Mouse (Mus musculus): Measurements from ENCODE around the gene Adgra3. TPM values are rescaled to one million over a fixed set of nuclear protein-coding genes. Genes with fewer than 3 reads are reported as not detected.

The Adgra3 gene
- total RNA-seq, 2 experiments from 2014 or later, result 47.1 to 54.2 TPM

DNA sequence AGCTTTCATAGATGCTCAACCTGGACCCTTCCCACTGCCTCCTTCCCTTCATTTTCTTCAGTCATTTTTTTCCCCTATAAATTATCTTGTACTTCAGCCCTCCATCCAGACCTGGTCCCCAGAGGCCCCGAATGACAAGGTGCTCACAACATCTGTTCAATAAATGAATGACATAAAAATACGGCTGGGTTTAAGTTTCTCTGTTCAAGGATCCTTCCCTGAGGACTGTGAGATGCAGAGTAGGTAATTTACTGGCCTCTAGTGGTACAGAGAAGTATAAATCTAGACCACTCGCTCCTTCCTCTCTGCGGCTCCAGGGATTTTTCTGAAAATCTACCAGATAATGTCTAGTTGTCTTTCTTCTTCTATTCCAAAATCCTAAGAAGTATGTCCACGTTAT, 26.5 kb downstream of the Adgra3 start:
- DNase-seq (ENCODE audit: low spot score in 2 of 2), result no peak

DNA sequence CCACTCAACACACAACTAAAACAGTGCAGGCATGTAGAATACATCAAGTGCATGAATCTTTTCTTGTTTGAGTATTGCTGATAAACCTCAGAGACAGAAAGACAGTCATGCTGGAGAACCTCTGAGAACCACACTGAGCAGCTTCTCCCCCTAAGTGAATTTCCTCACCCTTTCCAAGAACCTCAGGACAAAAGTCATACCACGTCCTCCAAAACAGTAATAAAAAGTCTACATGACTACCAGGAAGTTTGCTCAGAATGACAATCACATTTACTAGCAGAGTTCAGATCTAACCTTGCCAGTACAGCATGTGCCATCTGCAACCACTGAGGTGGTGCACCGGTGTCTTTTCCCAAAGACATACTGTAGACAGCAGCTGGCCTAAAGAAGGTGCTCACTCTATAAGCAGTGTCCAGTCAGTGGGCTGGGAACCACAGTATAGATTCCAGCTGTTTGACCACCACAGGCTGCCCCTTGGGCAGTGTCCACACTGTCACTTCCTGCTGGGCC, 27.0 kb downstream of the Adgra3 start:
- DNase-seq (ENCODE audit: low spot score in 2 of 2), result no peak

GRCm38 (mm10) chr5:50031288-50031687, 27.5 kb downstream of the Adgra3 start:
- no peak for DNase-seq (ENCODE audit: low spot score in 2 of 2)

GRCm38 (mm10) chr5:50029662-50030061, 29.1 kb downstream of the Adgra3 start:
- DNase-seq (ENCODE audit: low spot score in 2 of 2), result no peak

DNA sequence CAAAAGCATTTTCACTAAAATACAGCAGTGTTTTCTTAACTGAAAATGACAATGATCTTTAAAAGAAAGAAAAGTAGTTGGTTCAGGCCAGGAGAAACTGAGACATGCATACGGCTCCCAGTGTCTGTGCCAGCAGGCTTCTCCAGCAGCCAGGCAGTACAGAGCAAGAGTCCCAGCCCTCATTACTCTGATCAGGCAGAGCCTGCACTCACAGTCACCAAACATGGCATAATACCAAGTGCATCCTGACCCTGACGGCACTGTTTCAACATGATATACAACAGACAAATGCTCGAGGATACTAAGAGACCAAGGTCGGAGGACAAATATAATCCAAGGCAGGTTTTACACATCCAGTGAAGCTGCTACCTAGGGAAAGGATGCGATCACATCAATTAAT, 31.2 kb downstream of the Adgra3 start:
- no peak for DNase-seq (ENCODE audit: low spot score in 2 of 2)

- DNase-seq (ENCODE audit: low spot score in 2 of 2), result no peak
These were observed 31.8 kb downstream of the Adgra3 start for GRCm38 (mm10) chr5:50027001-50027400.

DNA sequence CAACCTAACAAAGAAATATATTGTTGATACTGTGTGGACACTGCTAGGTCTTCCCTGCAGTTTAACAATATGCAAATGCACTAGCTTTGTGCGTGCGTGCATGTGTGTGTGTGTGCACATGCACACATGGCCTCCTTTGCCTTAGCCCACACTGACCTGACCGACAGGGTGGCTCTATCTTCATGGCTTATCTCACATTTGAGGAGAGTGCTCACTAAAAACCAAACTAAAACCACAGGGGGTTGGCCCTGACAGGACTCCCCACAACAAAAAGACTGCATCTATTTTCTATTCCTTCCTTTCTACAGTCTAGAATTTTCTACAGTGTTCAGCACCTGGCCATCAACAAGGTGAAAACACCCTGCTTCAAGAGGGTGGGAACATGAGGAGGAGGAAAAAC, 32.7 kb downstream of the Adgra3 start:
- no peak for DNase-seq (ENCODE audit: low spot score in 2 of 2)

DNA sequence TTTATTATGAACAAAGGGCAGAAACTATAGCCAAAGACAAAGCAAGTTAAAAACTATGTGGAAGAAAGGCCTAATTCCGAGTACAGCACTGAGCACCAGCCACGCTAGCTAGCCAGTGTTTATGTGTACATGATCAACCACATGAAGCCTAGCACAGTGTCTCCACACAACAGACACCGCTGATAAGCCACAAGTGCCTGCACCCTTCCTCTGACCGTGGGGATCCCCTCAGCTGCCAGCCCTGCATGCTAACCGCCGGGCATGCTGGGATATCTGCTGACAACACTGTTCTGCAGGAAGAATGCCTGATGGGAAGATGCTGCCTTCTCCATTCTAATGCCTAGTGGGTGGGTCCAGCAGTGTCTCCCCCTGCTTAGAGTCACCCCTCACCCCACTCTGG, 34.7 kb downstream of the Adgra3 start:
- no peak for DNase-seq (ENCODE audit: low spot score in 2 of 2)

GRCm38 (mm10) chr5:50015987-50016587, 42.7 kb downstream of the Adgra3 start:
- DNase-seq (ENCODE audit: low spot score in 2 of 2), result no peak

DNA sequence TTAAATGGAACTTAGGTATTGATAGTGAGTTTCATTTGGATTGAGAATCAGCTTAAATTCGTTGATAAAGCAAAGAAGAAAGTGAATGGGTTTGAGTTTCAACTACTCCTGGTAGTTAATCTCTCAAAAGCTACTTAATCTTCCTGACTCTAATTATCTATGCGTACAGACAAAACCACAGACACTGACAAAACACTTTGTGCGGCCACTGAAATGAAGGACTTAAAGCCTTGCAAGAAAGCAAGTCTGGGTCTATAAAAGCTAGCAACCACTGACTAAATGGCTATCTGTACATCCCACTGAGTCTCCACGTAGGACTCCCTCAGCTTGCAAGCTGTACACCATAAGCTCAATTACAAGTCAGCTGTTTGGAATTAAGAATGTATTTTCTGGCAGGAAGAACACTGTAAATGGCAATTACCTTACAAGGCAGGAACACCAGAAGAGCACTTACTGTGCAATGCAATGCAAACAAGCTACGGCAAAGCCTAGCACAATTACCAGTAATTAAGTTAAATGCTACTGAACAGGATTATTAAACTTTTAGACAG, 43.6 kb downstream of the Adgra3 start:
- DNase-seq (ENCODE audit: low spot score in 2 of 2), result no peak

DNA sequence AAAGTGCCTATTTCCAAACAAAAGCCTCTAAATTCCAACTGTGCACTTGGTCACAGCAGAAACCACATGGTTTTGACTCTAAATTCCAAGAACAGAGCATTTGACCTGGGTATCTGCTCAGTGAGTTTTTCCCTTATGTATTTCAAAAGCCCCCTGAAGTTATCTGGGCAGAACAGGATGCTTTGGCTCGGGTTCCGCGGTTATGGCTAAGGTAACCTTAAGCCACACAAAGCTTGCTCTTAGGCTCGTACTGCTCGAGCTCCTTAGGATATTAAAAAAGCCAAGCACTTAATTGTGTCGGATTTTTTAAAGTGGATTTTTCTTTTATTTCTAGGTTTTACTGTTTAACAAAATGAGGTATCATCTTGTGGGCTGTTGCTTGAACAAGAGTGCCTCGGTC, 44.1 kb downstream of the Adgra3 start:
- DNase-seq (ENCODE audit: low spot score in 2 of 2), result no peak

GRCm38 (mm10) chr5:50013965-50014364, 44.8 kb downstream of the Adgra3 start:
- no peak for DNase-seq (ENCODE audit: low spot score in 2 of 2)

- no peak for DNase-seq (ENCODE audit: low spot score in 2 of 2)
These were observed 50.0 kb downstream of the Adgra3 start for GRCm38 (mm10) chr5:50008841-50009240.

- DNase-seq (ENCODE audit: low spot score in 2 of 2), result no peak
These were observed 51.7 kb downstream of the Adgra3 start for GRCm38 (mm10) chr5:50006915-50007658.

- DNase-seq (ENCODE audit: low spot score in 2 of 2), result no peak
These were observed 56.5 kb downstream of the Adgra3 start for GRCm38 (mm10) chr5:50002269-50002668.

GRCm38 (mm10) chr5:49999764-50000163, 59.0 kb downstream of the Adgra3 start:
- no peak for DNase-seq (ENCODE audit: low spot score in 2 of 2)

- DNase-seq (ENCODE audit: low spot score in 2 of 2), result no peak
These were observed 61.8 kb downstream of the Adgra3 start for GRCm38 (mm10) chr5:49997019-49997418.

DNA sequence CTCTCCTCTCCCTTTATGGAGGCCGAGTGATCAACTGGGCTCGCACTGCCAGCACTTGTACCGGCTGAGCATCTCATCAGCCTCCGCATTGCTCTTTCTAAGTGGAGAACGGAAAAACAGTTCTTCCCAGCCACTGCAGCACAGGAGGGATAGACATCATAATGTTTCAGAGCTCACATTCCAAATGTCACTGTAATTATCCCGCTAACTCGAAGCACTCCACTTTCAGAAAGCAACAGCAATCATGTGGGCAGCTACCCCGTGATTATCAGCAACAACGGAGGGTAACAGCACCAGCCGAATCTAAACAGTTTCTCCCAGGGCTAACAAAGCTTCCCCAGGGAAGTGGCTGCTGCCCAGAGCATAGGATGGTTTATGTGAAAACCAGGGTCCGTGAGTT, 62.3 kb downstream of the Adgra3 start:
- DNase-seq (ENCODE audit: low spot score in 2 of 2), result no peak

DNA sequence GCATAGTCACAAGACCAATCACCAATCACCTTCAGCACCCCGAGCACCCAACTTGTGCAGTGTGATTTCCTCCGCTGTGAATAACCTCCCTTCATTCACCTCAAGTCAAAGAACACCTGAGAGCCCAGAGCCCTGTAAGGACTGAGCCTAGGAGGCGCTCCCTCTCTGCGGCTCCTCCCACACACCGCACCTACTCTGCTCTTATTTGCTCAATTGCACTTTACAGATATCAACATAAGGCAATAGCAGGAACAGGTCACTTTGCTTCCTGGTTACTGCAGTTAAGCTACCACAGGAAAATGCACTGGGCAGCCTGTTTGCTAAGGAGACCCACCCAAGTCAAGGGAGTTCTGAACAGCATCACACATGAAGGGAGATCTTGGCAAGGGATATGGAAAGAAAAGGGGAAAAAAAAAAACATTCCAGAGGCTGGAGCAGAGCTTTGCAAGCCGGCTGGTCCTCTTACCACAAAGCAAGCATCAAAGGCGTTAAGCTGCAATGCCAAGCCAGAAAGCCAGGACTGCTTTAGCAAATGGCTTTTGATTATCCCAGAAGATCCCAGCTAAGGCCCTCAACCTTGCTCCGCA, 68.0 kb downstream of the Adgra3 start:
- DNase-seq (ENCODE audit: low spot score in 2 of 2), result no peak

- no peak for DNase-seq (ENCODE audit: low spot score in 2 of 2)
These were observed 70.6 kb downstream of the Adgra3 start for GRCm38 (mm10) chr5:49988015-49988798.

DNA sequence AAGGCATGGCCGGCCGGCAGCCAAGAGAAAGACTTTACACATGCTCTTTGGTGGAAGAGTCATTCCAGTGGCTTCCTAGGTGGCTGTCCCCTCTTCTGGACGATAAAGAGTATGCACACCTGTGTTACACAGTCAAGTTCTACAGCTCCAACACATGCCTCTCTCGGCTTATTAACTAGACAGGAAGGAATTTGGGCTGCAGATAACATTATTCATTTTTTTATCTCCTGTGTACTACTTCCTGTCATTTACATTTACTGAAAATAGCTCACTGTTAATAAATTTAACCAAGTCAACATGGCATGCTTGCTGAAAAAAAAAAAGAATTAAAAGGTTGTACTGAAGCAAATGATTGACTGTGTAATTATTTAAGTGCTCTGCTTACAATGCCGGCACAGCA, 78.1 kb downstream of the Adgra3 start:
- no peak for DNase-seq (ENCODE audit: low spot score in 2 of 2)
